Mouse (Mus musculus) liver, embryonic 16.5 days (tissue): ENCODE measurements around the gene Gm29427. TPM values are rescaled to one million over a fixed set of nuclear protein-coding genes. Genes with fewer than 3 reads are reported as not detected.
A peak's percentile ranks its signal among the peaks of the same experiment; 100 is the strongest.

Experiments used
- ATAC-seq: fragments of 200-750 bp; cut with Nextera tagmentation; 2 replicates; pipeline ENCODE4 v1.8.0; 2017; ENCODE audit warnings: low read depth, mild to moderate bottlenecking, moderate number of reproducible peaks, moderate library complexity
- H3K27ac ChIP-seq: fragments of 300-500 bp; sonication (generic); 2 replicates; pipeline ENCODE4 v1.5.1; 2014; ENCODE audit warnings: mild to moderate bottlenecking, low read length
- H3K27me3 ChIP-seq: fragments of 300-500 bp; sonication (generic); 2 replicates; pipeline ENCODE4 v1.6.1; 2014; ENCODE audit warnings: low read depth, low read length, mixed read lengths; ENCODE audit not compliant: control insufficient read depth, insufficient read depth
- H3K36me3 ChIP-seq: fragments of 300-500 bp; sonication (generic); 2 replicates; pipeline ENCODE4 v1.6.1; 2014; ENCODE audit warnings: mild to moderate bottlenecking; ENCODE audit not compliant: control insufficient read depth, insufficient read depth
- H3K4me1 ChIP-seq: fragments of 300-500 bp; sonication (generic); 2 replicates; pipeline ENCODE4 v1.6.1; 2014; ENCODE audit warnings: low read depth, low read length, mixed read lengths; ENCODE audit not compliant: control insufficient read depth
- H3K4me2 ChIP-seq: fragments of 300-500 bp; sonication (generic); 2 replicates; pipeline ENCODE4 v1.6.1; 2014; ENCODE audit warnings: low read depth, low read length, mixed read lengths
- H3K4me3 ChIP-seq: fragments of 300-500 bp; sonication (generic); 2 replicates; pipeline ENCODE4 v1.5.1; 2014; ENCODE audit warnings: low read depth, mild to moderate bottlenecking, low read length
- H3K9ac ChIP-seq: fragments of 300-500 bp; sonication (generic); 2 replicates; pipeline ENCODE4 v1.6.1; 2014; ENCODE audit warnings: low read depth, low read length
- H3K9me3 ChIP-seq: fragments of 300-500 bp; sonication (generic); replicated peaks from 2 replicates; pipeline ENCODE4 v1.6.1; 2016; ENCODE audit warnings: low read length; ENCODE audit not compliant: control insufficient read depth
- WGBS: fragments of 180-500 bp; shearing (Covaris S2); extraction: QIAGEN DNeasy Blood & Tissue Kit; methylation state at CpG from one replicate; pipeline ENCODE4 v1.1.7; 2014; ENCODE audit not compliant: insufficient replicate concordance; 5-methylcytosine and 5-hydroxymethylcytosine counted together
- polyA plus RNA-seq: library from polyadenylated mRNA; unstranded; fragments of >200 nt; fragmentation: Nextera tagmentation; extraction: Ambion mirVana; gene quantifications from 2 replicates; pipeline ENCODE4 v1.2.1, GENCODE M21; 2015

Gm29427 gene
- not detected in 2 replicates for polyA plus RNA-seq

GRCm38 (mm10) chr1:130715561-130716217 is at the start of gene Gm29427:
Gene Gm29427, minus strand, starts transcription at chr1:130715799.
- H3K9ac ChIP-seq = peak within 1 kb of the TSS; percentile 94
- peaks cover 11% of the 10 kb centered on the region for H3K36me3 ChIP-seq
- under 1% methylated on average over 38 of the region's 38 CpGs for WGBS
- H3K4me2 ChIP-seq = peak within 1 kb of the TSS; percentile 89
- ATAC-seq = peak; percentile 89
- peak within 1 kb of the TSS; percentile 99 for H3K4me3 ChIP-seq
- H3K9me3 ChIP-seq = no peaks in the 10 kb centered on the region
- H3K4me1 ChIP-seq = peaks cover 15% of the 10 kb centered on the region
- no peaks in the 10 kb centered on the region for H3K27me3 ChIP-seq
- H3K27ac ChIP-seq = peak within 1 kb of the TSS; percentile 90

GRCm38 (mm10) chr1:130764027-130764461 is 48.4 kb upstream of the Gm29427 start:
- no peak; the same call in 1 of the 2 replicates for ATAC-seq
- H3K4me3 ChIP-seq = no peak overlapping the region
- 65% methylated on average over 12 of the region's 12 CpGs for WGBS
- H3K27ac ChIP-seq = no peak overlapping the region
- peaks cover 7% of the 10 kb centered on the region for H3K4me1 ChIP-seq
- H3K27me3 ChIP-seq = no peaks in the 10 kb centered on the region
- no peaks in the 10 kb centered on the region for H3K9me3 ChIP-seq
- H3K4me2 ChIP-seq = no peak overlapping the region
- no peak overlapping the region for H3K9ac ChIP-seq
- H3K36me3 ChIP-seq = no peaks in the 10 kb centered on the region

GRCm38 (mm10) chr1:130762045-130762760 is 46.6 kb upstream of the Gm29427 start:
- WGBS = 74% methylated on average over 3 of the region's 3 CpGs
- H3K27ac ChIP-seq = no peak overlapping the region
- no peaks in the 10 kb centered on the region for H3K27me3 ChIP-seq
- H3K4me1 ChIP-seq = peaks cover 7% of the 10 kb centered on the region
- no peak overlapping the region for H3K9ac ChIP-seq
- H3K4me3 ChIP-seq = no peak overlapping the region
- ATAC-seq = no peak
- H3K4me2 ChIP-seq = no peak overlapping the region
- no peaks in the 10 kb centered on the region for H3K9me3 ChIP-seq
- no peaks in the 10 kb centered on the region for H3K36me3 ChIP-seq

GRCm38 (mm10) chr1:130761597-130761996 is 46.0 kb upstream of the Gm29427 start:
- peaks cover 7% of the 10 kb centered on the region for H3K4me1 ChIP-seq
- WGBS = 45% methylated on average over 1 of the region's 1 CpGs
- no peaks in the 10 kb centered on the region for H3K9me3 ChIP-seq
- no peaks in the 10 kb centered on the region for H3K36me3 ChIP-seq
- no peak overlapping the region for H3K9ac ChIP-seq
- H3K4me2 ChIP-seq = no peak overlapping the region
- H3K4me3 ChIP-seq = no peak overlapping the region
- no peak overlapping the region for H3K27ac ChIP-seq
- no peaks in the 10 kb centered on the region for H3K27me3 ChIP-seq
- ATAC-seq = no peak

- Histone ChIP-seq H3K27ac (no peak overlapping the region), H3K4me3 (no peak overlapping the region), H3K36me3 (no peaks in the 10 kb centered on the region), H3K9ac (no peak overlapping the region), H3K4me1 (peaks cover 7% of the 10 kb centered on the region), H3K9me3 (no peaks in the 10 kb centered on the region), H3K27me3 (no peaks in the 10 kb centered on the region), H3K4me2 (no peak overlapping the region)
- ATAC-seq = no peak
- WGBS = 49% methylated on average over 9 of the region's 9 CpGs
Measured at GRCm38 (mm10) chr1:130759689-130760088, 44.1 kb upstream of the Gm29427 start.

GRCm38 (mm10) chr1:130746819-130747218 is 31.2 kb upstream of the Gm29427 start:
- no peak overlapping the region for H3K4me2 ChIP-seq
- no peak overlapping the region for H3K27ac ChIP-seq
- H3K9me3 ChIP-seq = no peaks in the 10 kb centered on the region
- H3K4me1 ChIP-seq = peaks cover 52% of the 10 kb centered on the region
- 18% methylated on average over 3 of the region's 3 CpGs for WGBS
- peaks cover 8% of the 10 kb centered on the region; the same call in 1 of the 2 replicates for H3K36me3 ChIP-seq
- H3K9ac ChIP-seq = no peak overlapping the region
- H3K4me3 ChIP-seq = no peak overlapping the region
- H3K27me3 ChIP-seq = no peaks in the 10 kb centered on the region
- ATAC-seq = no peak

- Histone ChIP-seq H3K4me1 (peaks cover 61% of the 10 kb centered on the region), H3K4me2 (no peak overlapping the region), H3K9me3 (no peaks in the 10 kb centered on the region), H3K4me3 (no peak overlapping the region), H3K36me3 (peaks cover 8% of the 10 kb centered on the region; the same call in 1 of the 2 replicates), H3K27me3 (no peaks in the 10 kb centered on the region), H3K9ac (no peak overlapping the region), H3K27ac (peak overlapping the region; percentile 62)
- 86% methylated on average over 3 of the region's 3 CpGs for WGBS
- ATAC-seq = no peak
Measured at GRCm38 (mm10) chr1:130745591-130745990, 30.0 kb upstream of the Gm29427 start.

- no peak overlapping the region for H3K9ac ChIP-seq
- H3K27ac ChIP-seq = peak overlapping the region; percentile 97
- 77% methylated on average over 5 of the region's 5 CpGs for WGBS
Measured at GRCm38 (mm10) chr1:130744961-130745360, 29.4 kb upstream of the Gm29427 start.

GRCm38 (mm10) chr1:130744217-130744616 is 28.6 kb upstream of the Gm29427 start:
- peaks cover 73% of the 10 kb centered on the region for H3K4me1 ChIP-seq
- H3K9ac ChIP-seq = peak overlapping the region; percentile 44
- H3K9me3 ChIP-seq = no peaks in the 10 kb centered on the region
- H3K4me2 ChIP-seq = peak overlapping the region; percentile 53
- peak overlapping the region; percentile 97 for H3K27ac ChIP-seq
- H3K4me3 ChIP-seq = peak overlapping the region; percentile 5; the same call in 1 of the 2 replicates
- H3K27me3 ChIP-seq = no peaks in the 10 kb centered on the region
- 21% methylated on average over 2 of the region's 2 CpGs for WGBS
- peak; percentile 37 for ATAC-seq
- peaks cover 8% of the 10 kb centered on the region; the same call in 1 of the 2 replicates for H3K36me3 ChIP-seq

More at GRCm38 (mm10) chr1:130744961-130745360, 29.4 kb upstream of the Gm29427 start:
- no peak for ATAC-seq
- Histone ChIP-seq H3K4me2 (no peak overlapping the region), H3K27me3 (no peaks in the 10 kb centered on the region), H3K9me3 (no peaks in the 10 kb centered on the region), H3K36me3 (peaks cover 8% of the 10 kb centered on the region; the same call in 1 of the 2 replicates), H3K4me1 (peaks cover 66% of the 10 kb centered on the region), H3K4me3 (no peak overlapping the region)
